Mouse (Mus musculus): ENCODE measurements around the gene Gltpd2.

GRCm38 (mm10) chr11:70551526-70551925 lies 32.5 kb downstream of the Gltpd2 start:
- TF ChIP-seq GATA1 (IDR thresholded peaks at IDR 0.05; ENCODE audit: borderline replicate concordance, low read length) (no peak), FLI1 (IDR thresholded peaks at IDR 0.05; ENCODE audit: low read length) (no peak)
